Mouse (Mus musculus): Measurements from ENCODE around the gene Gm11983.

DNA sequence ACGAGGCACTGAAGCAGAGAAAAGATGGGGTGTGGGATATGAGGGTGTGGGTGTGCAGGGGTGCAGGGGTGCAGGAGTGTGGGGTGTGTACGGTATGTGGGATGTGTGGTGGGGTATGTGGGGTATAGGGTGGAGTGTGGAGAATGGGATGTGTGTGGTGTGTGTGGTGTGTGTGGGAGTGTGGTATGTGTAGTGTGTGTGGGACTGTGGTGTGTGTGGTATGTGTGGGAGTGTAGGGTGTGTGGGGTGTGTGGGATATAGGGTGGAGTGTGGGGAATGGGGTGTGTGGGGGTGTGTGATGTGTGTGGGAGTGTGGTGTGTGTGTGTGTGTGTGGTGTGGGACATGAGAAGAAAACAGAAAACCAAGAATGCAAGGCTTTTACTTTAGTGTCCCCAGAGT, 14.3 kb downstream of the Gm11983 start:
- TF ChIP-seq ZNF384 (IDR thresholded peaks at IDR 0.05; ENCODE audit: low read depth, low read length), result no peak
- TF ChIP-seq ZC3H11A (IDR thresholded peaks at IDR 0.05; ENCODE audit: borderline replicate concordance, low read depth, low read length), result no peak
- no peak for TF ChIP-seq HCFC1 (IDR thresholded peaks at IDR 0.05; ENCODE audit: borderline replicate concordance, insufficient read depth, low read length)
- no peak for TF ChIP-seq MAFK (IDR thresholded peaks at IDR 0.05; ENCODE audit: insufficient read depth, low read depth, low read length)
- no peak for TF ChIP-seq CHD2 (IDR thresholded peaks at IDR 0.05; ENCODE audit: low read depth, low read length)

Measured in ES-E14 (cell line).